Mouse (Mus musculus) C2C12 (cell line): ENCODE measurements around the gene Zbtb8a. TPM values are rescaled to one million over a fixed set of nuclear protein-coding genes. Genes with fewer than 3 reads are reported as not detected.
"Not testable (repeated sequence)": the region's sequence is repeated elsewhere in the genome, so short reads cannot be mapped to it uniquely, and the experiment has no call there.

Source experiments
- H3K27me3 ChIP-seq: one replicate; pipeline ENCODE4 v1.6.1; 2011; ENCODE audit not compliant: control insufficient read depth, insufficient read depth, insufficient read length
- H3K36me3 ChIP-seq: one replicate; pipeline ENCODE4 v1.6.1; 2011; ENCODE audit not compliant: control insufficient read depth, insufficient read depth
- H3K4me3 ChIP-seq: one replicate; pipeline ENCODE4 v1.5.1; 2011; ENCODE audit warnings: mild to moderate bottlenecking, control low read depth; ENCODE audit not compliant: poor library complexity, insufficient read depth, severe bottlenecking
- H3K79me2 ChIP-seq: one replicate; pipeline ENCODE4 v1.6.1; 2011; ENCODE audit not compliant: control insufficient read depth, insufficient read depth
- H3K79me3 ChIP-seq: one replicate; pipeline ENCODE4 v1.6.1; 2011; ENCODE audit warnings: low read depth, control low read depth
- H3ac ChIP-seq: one replicate; pipeline ENCODE3; 2011; ENCODE audit warnings: low read depth; ENCODE audit not compliant: control insufficient read depth, insufficient read length
- CEBPB ChIP-seq: IDR thresholded peaks from one replicate; pipeline ENCODE4 v1.6.1; 2011; ENCODE audit warnings: low read depth, mild to moderate bottlenecking, control low read depth, moderate library complexity
- CTCF ChIP-seq: IDR thresholded peaks from one replicate; pipeline ENCODE4 v1.5.1; 2011; ENCODE audit not compliant: control insufficient read depth, insufficient read depth, insufficient read length
- FOSL1 ChIP-seq: IDR thresholded peaks from one replicate; pipeline ENCODE4 v1.8.0; 2011; ENCODE audit warnings: mild to moderate bottlenecking, low read length; ENCODE audit not compliant: poor library complexity, insufficient read depth, severe bottlenecking
- MAX ChIP-seq: IDR thresholded peaks from one replicate; pipeline ENCODE4 v1.6.1; 2011; ENCODE audit warnings: mild to moderate bottlenecking, control low read depth
- MYOD1 ChIP-seq: IDR thresholded peaks from one replicate; pipeline ENCODE4 v1.6.1; 2011; ENCODE audit warnings: low read depth; ENCODE audit not compliant: control insufficient read depth, insufficient read length
- MYOG ChIP-seq: IDR thresholded peaks from one replicate; pipeline ENCODE4 v1.6.1; 2011; ENCODE audit not compliant: control insufficient read depth, insufficient read length; ENCODE audit errors: extremely low read depth
- USF1 ChIP-seq: IDR thresholded peaks from one replicate; pipeline ENCODE4 v1.6.1; 2011; ENCODE audit warnings: low read depth, mild to moderate bottlenecking, control low read depth, moderate library complexity
- polyA plus RNA-seq: library from polyadenylated mRNA; unstranded; fragments of >200 nt; fragmentation: generic; extraction: Trizol; gene quantifications from one replicate; pipeline ENCODE4 v1.2.1, GENCODE M21; 2012; ENCODE audit warnings: missing spikeins

The Zbtb8a gene
- polyA plus RNA-seq, 1 experiment: 4.6 TPM

DNA sequence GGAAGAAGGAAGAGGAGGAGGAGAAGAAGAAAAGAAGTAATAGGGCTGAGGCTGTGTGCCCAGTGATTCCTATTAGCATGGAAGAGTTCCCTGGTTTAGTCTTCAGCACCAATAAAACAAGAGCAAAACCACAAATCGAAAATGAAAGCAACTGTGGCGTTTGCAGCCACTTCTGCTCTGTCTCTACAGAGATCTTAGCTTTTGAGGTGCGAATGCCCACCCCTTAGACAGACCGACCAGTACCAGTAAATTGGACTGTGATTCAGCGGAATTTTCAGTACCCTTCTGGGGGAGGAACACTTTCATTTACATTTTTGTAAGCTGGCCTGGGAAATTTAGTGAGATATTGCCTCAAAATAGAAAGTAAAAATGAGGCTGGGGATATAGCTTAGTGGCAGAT, 12.7 kb downstream of the Zbtb8a start:
- TF ChIP-seq CEBPB (no peak), MYOD1 (no peak)
- Histone ChIP-seq H3K79me3 (no peaks in the 10 kb centered on the region), H3K27me3 (no peaks in the 10 kb centered on the region), H3ac (no peak overlapping the region), H3K4me3 (no peak overlapping the region), H3K36me3 (no peaks in the 10 kb centered on the region), H3K79me2 (no peaks in the 10 kb centered on the region)

DNA sequence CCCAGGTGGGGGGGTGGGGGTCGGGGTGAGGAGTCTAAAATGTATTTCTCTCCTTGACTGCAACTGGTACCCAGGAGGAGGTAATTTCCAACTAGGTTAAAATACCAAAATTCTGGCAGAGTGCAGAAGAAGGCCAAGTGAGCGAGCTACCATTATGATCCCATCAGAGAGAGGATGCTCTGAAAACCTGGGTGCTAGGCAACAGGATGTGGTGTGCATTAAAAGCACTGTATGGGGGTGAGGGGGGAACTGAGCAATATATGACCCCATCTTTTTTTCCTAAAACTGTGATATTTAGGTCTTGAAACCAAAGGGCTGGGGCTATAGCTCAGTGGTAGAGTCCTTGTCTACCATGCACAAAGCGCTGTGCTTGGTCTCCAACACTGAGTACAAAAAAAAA, 13.5 kb downstream of the Zbtb8a start:
- no peak overlapping the region for H3K4me3 ChIP-seq
- no peaks in the 10 kb centered on the region for H3K79me3 ChIP-seq
- H3K79me2 ChIP-seq: no peaks in the 10 kb centered on the region
- no peaks in the 10 kb centered on the region for H3K27me3 ChIP-seq
- H3ac ChIP-seq: no peak overlapping the region
- H3K36me3 ChIP-seq: no peaks in the 10 kb centered on the region
- TF ChIP-seq USF1: no peak
- no peak for TF ChIP-seq FOSL1
- TF ChIP-seq CEBPB: no peak
- TF ChIP-seq CTCF: no peak
- TF ChIP-seq MAX: no peak
- no peak for TF ChIP-seq MYOG
- no peak for TF ChIP-seq MYOD1

DNA sequence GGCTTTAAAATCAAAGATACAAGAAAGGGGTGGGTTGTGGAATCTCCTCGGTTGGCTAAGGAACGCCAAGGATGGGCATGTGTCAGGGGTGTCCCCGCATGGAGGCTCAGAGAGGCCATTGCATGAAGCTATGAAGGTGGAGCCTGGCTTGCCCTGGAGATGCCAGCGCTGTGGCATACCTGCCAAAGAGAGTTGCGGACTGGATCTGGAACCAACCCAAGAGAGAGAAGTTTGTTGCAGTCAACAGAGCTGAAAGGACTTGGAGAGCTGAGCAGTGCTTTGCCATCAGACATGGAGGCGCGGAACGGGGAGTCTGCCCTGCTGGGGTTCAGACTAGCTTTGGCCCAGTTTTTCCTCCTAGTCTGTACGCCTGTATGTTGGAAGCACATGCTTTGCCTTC, 14.5 kb downstream of the Zbtb8a start:
- TF ChIP-seq MAX: no peak
- no peak for TF ChIP-seq CEBPB
- no peak for TF ChIP-seq CTCF
- no peak for TF ChIP-seq MYOD1
- no peak for TF ChIP-seq MYOG
- TF ChIP-seq USF1: no peak
- no peak for TF ChIP-seq FOSL1
- Histone ChIP-seq H3K79me2 (no peaks in the 10 kb centered on the region), H3K4me3 (no peak overlapping the region), H3ac (no peak overlapping the region), H3K79me3 (no peaks in the 10 kb centered on the region), H3K36me3 (peaks cover under 1% of the 10 kb centered on the region), H3K27me3 (no peaks in the 10 kb centered on the region)

DNA sequence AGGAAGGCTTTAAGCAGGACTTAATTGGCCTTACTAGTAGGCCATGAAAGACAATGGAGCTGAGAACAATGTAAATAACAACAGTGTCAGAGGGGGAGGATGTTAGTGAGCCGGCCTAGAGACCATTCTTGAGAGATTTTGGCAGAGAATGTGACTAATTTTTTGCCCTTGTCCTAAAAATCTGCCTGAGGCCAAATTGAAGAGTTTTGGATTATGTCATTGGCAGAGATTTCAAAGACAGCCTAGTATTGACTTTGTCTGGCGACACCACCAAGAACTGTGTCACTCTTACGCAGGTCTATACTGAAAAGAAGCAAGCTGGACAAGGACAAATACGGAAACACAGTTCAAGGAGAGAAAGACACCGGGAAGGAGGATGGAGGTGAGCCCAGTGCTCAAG, 15.1 kb downstream of the Zbtb8a start:
- no peak for TF ChIP-seq FOSL1
- TF ChIP-seq CTCF: no peak
- no peak for TF ChIP-seq MYOG
- no peak for TF ChIP-seq MAX
- no peak for TF ChIP-seq CEBPB
- no peak for TF ChIP-seq USF1
- no peak for TF ChIP-seq MYOD1
- Histone ChIP-seq H3K36me3 (peaks cover 5% of the 10 kb centered on the region), H3K79me2 (no peaks in the 10 kb centered on the region), H3K4me3 (no peak overlapping the region), H3K27me3 (no peaks in the 10 kb centered on the region), H3ac (no peak overlapping the region), H3K79me3 (no peaks in the 10 kb centered on the region)

DNA sequence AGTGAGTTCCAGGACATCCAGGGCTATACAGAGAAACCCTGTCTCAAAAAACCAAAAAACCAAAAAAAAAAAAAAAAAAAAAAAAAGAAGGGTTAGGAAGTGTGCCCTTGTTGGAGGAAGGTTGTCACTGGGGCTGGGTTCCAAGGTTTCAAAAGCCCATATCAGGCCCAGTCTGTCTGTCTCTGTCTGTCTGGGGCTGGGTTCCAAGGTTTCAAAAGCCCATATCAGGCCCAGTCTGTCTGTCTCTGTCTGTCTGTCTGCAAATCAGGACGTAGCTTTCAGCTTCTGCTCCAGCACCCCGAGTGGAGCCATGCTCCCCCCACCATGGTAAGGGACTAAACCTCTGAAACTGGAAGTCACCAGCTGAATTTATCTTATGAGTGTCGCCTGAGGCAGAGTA, 15.7 kb downstream of the Zbtb8a start:
- H3K79me3 ChIP-seq, H3K79me2 ChIP-seq, H3K27me3 ChIP-seq, H3ac ChIP-seq, H3K36me3 ChIP-seq, H3K4me3 ChIP-seq: not testable (repeated sequence)

DNA sequence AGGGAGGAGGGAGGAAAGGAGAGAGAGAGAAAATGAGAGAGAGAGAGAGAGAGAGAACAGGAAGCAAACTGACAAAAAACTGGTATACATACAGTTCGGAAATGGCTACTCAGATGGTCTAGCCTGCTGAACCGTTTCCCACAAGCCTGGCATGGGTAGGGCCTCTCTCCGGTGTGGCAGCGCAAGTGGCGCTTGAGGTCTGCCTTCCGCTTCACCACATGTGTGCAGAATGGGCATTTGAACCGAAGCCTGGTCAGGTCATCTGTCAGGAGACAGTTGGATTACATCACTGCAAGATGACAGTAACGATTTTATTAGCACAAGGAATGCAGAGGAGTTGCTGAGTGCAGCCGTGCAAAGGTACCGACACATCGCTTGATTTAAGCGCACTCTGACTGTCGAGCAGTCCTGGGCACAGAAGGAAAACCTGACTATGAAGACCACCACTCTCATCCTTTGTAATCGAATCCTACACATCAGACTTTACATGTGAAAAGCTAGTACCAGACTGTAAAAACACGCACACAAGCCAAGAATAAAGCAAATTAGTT, 20.2 kb downstream of the Zbtb8a start:
- H3K27me3 ChIP-seq: no peaks in the 10 kb centered on the region
- no peaks in the 10 kb centered on the region for H3K79me3 ChIP-seq
- TF ChIP-seq MYOD1 (no peak), CEBPB (no peak), MYOG (no peak), CTCF (no peak), USF1 (no peak), FOSL1 (no peak), MAX (no peak)
- H3K36me3 ChIP-seq: peaks cover 5% of the 10 kb centered on the region
- no peaks in the 10 kb centered on the region for H3K79me2 ChIP-seq
- no peak overlapping the region for H3K4me3 ChIP-seq
- no peak overlapping the region for H3ac ChIP-seq

DNA sequence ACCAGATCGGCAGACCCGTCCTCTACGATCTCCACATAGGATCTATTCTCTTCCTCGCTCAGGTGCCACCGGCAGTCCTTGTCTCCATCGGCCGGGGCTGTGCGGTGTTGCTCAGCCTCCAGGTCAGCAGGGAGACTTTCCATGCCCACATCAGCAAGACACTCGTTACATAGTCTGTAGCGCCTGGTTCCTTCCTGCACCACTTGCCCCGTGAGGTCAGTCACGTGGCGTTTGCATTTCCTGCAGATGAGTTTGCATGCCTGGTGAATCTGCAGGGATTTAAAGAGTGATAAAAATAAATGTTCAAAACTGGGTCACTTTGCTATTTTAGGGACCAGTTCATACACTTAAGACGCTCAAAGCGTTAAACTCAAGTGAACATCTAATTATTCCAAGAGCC, 23.7 kb downstream of the Zbtb8a start:
- no peak overlapping the region for H3K4me3 ChIP-seq
- H3K79me2 ChIP-seq: no peaks in the 10 kb centered on the region
- H3K27me3 ChIP-seq: no peaks in the 10 kb centered on the region
- no peaks in the 10 kb centered on the region for H3K79me3 ChIP-seq
- peaks cover 5% of the 10 kb centered on the region for H3K36me3 ChIP-seq
- H3ac ChIP-seq: no peak overlapping the region
- TF ChIP-seq MYOG (no peak), USF1 (no peak), MYOD1 (no peak), CEBPB (no peak), CTCF (no peak), FOSL1 (no peak), MAX (no peak)
